Mouse (Mus musculus) embryonic facial prominence, embryonic 15.5 days (tissue): ENCODE results near the gene Usp29. TPM values are rescaled to one million over a fixed set of nuclear protein-coding genes. Genes with fewer than 3 reads are reported as not detected.

Experiments
- ATAC-seq: fragments of 200-750 bp; cut with Nextera tagmentation; 2 replicates; pipeline ENCODE4 v1.8.0; 2017; ENCODE audit warnings: low read depth, moderate TSS enrichment; ENCODE audit not compliant: insufficient number of reproducible peaks, low FRiP score, low TSS enrichment
- H3K27ac ChIP-seq: fragments of 300-500 bp; sonication (generic); replicated peaks from 2 replicates; pipeline ENCODE4 v1.5.1; 2015; ENCODE audit warnings: mild to moderate bottlenecking, inconsistent platforms
- H3K27me3 ChIP-seq: fragments of 300-500 bp; sonication (generic); 2 replicates; pipeline ENCODE4 v1.6.1; 2015; ENCODE audit warnings: inconsistent platforms
- H3K36me3 ChIP-seq: fragments of 300-500 bp; sonication (generic); 2 replicates; pipeline ENCODE4 v1.6.1; 2015; ENCODE audit warnings: mild to moderate bottlenecking, inconsistent platforms
- H3K4me1 ChIP-seq: fragments of 300-500 bp; sonication (generic); 2 replicates; pipeline ENCODE4 v1.6.1; 2015; ENCODE audit warnings: inconsistent platforms
- H3K4me2 ChIP-seq: fragments of 300-500 bp; sonication (generic); replicated peaks from 2 replicates; pipeline ENCODE4 v1.6.1; 2015; ENCODE audit warnings: mild to moderate bottlenecking, inconsistent platforms
- H3K4me3 ChIP-seq: fragments of 300-500 bp; sonication (generic); replicated peaks from 2 replicates; pipeline ENCODE4 v1.5.1; 2015; ENCODE audit warnings: mild to moderate bottlenecking, inconsistent platforms
- H3K9ac ChIP-seq: fragments of 300-500 bp; sonication (generic); 2 replicates; pipeline ENCODE4 v1.6.1; 2015; ENCODE audit warnings: inconsistent platforms
- H3K9me3 ChIP-seq: fragments of 300-500 bp; sonication (generic); replicated peaks from 2 replicates; pipeline ENCODE4 v1.6.1; 2016; ENCODE audit warnings: inconsistent platforms
- WGBS: fragments of 180-500 bp; shearing (Covaris S2); methylation state at CpG from one replicate; pipeline ENCODE4 v1.1.7; 2015; 5-methylcytosine and 5-hydroxymethylcytosine counted together
- polyA plus RNA-seq: library from polyadenylated mRNA; unstranded; fragments of >200 nt; fragmentation: Nextera tagmentation; extraction: Ambion mirVana; gene quantifications from 2 replicates; pipeline ENCODE4 v1.2.1, GENCODE M21; 2015

The Usp29 gene
- 9.3 and 9.9 TPM in 2 replicates for polyA plus RNA-seq

- H3K9me3 ChIP-seq: peaks cover 31% of the 10 kb centered on the region
Observed at GRCm38 (mm10) chr7:6730241-6730640, at the start of gene Usp29, which contains the start of gene Peg3. Gene Usp29 (plus strand): TSS chr7:6730578. Gene Peg3 (minus strand): TSS chr7:6730431.

GRCm38 (mm10) chr7:6685511-6685910, 44.9 kb upstream of the Usp29 start:
- H3K27ac ChIP-seq: no peak overlapping the region
- H3K4me1 ChIP-seq: no peaks in the 10 kb centered on the region
- H3K4me3 ChIP-seq: no peak overlapping the region
- 93% methylated on average over 6 of the region's 6 CpGs for WGBS
- H3K36me3 ChIP-seq: peaks cover 35% of the 10 kb centered on the region
- H3K4me2 ChIP-seq: no peak overlapping the region
- ATAC-seq: no peak
- no peaks in the 10 kb centered on the region for H3K27me3 ChIP-seq
- H3K9me3 ChIP-seq: no peaks in the 10 kb centered on the region
- no peak overlapping the region for H3K9ac ChIP-seq

More at GRCm38 (mm10) chr7:6730241-6730640, at the start of gene Usp29, which contains the start of gene Peg3:
- peak within 1 kb of the TSS; percentile 94 for H3K27ac ChIP-seq
- peak within 1 kb of the TSS; percentile 49 for H3K4me2 ChIP-seq
- H3K9ac ChIP-seq: peak within 1 kb of the TSS; percentile 47
- H3K4me3 ChIP-seq: peak within 1 kb of the TSS; percentile 55
- H3K27me3 ChIP-seq: no peaks in the 10 kb centered on the region
- H3K36me3 ChIP-seq: peaks cover 3% of the 10 kb centered on the region; the same call in 1 of the 2 replicates
- WGBS: 58% methylated on average over 24 of the region's 24 CpGs
- peak; percentile 75 for ATAC-seq
- no peaks in the 10 kb centered on the region for H3K4me1 ChIP-seq

GRCm38 (mm10) chr7:6696241-6697045, 33.9 kb upstream of the Usp29 start, which contains the start of gene Zim1:
Gene Zim1 (minus strand): TSS chr7:6696450.
- Histone ChIP-seq H3K27me3 (no peaks in the 10 kb centered on the region), H3K27ac (no peak within 1 kb of the TSS), H3K4me1 (no peaks in the 10 kb centered on the region), H3K36me3 (no peaks in the 10 kb centered on the region), H3K4me2 (peak within 1 kb of the TSS; percentile 68), H3K9me3 (no peaks in the 10 kb centered on the region), H3K4me3 (peak within 1 kb of the TSS; percentile 56), H3K9ac (peak within 1 kb of the TSS; percentile 40)
- ATAC-seq: peak; percentile 100
- WGBS: 9% methylated on average over 32 of the region's 32 CpGs

GRCm38 (mm10) chr7:6699230-6699629, 31.1 kb upstream of the Usp29 start:
- 70% methylated on average over 3 of the region's 3 CpGs for WGBS
- no peak for ATAC-seq
- no peaks in the 10 kb centered on the region for H3K9me3 ChIP-seq
- H3K9ac ChIP-seq: no peak overlapping the region
- no peak overlapping the region for H3K4me2 ChIP-seq
- no peaks in the 10 kb centered on the region for H3K36me3 ChIP-seq
- no peak overlapping the region for H3K4me3 ChIP-seq
- no peak overlapping the region for H3K27ac ChIP-seq
- no peaks in the 10 kb centered on the region for H3K27me3 ChIP-seq
- H3K4me1 ChIP-seq: no peaks in the 10 kb centered on the region

GRCm38 (mm10) chr7:6707416-6708015, 22.9 kb upstream of the Usp29 start:
- Histone ChIP-seq H3K36me3 (peaks cover 61% of the 10 kb centered on the region), H3K4me1 (no peaks in the 10 kb centered on the region), H3K27me3 (no peaks in the 10 kb centered on the region), H3K9me3 (no peaks in the 10 kb centered on the region), H3K9ac (no peak overlapping the region), H3K27ac (no peak overlapping the region), H3K4me2 (no peak overlapping the region), H3K4me3 (no peak overlapping the region)
- ATAC-seq: no peak
- WGBS: 95% methylated on average over 23 of the region's 23 CpGs

- Histone ChIP-seq H3K27ac (no peak overlapping the region), H3K36me3 (peaks cover 71% of the 10 kb centered on the region), H3K4me3 (no peak overlapping the region), H3K4me1 (no peaks in the 10 kb centered on the region), H3K4me2 (no peak overlapping the region), H3K9ac (no peak overlapping the region), H3K27me3 (no peaks in the 10 kb centered on the region), H3K9me3 (no peaks in the 10 kb centered on the region)
- no peak for ATAC-seq
- 88% methylated on average over 17 of the region's 17 CpGs for WGBS
Observed at GRCm38 (mm10) chr7:6708451-6709180, 21.8 kb upstream of the Usp29 start.

GRCm38 (mm10) chr7:6709396-6709795, 21.0 kb upstream of the Usp29 start:
- Histone ChIP-seq H3K4me2 (no peak overlapping the region), H3K27ac (no peak overlapping the region), H3K36me3 (peaks cover 75% of the 10 kb centered on the region), H3K9ac (no peak overlapping the region), H3K27me3 (no peaks in the 10 kb centered on the region), H3K4me1 (no peaks in the 10 kb centered on the region), H3K9me3 (no peaks in the 10 kb centered on the region), H3K4me3 (no peak overlapping the region)
- WGBS: 92% methylated on average over 15 of the region's 15 CpGs
- ATAC-seq: no peak

- Histone ChIP-seq H3K27ac (peak overlapping the region; percentile 94), H3K4me2 (peak overlapping the region; percentile 45), H3K27me3 (no peaks in the 10 kb centered on the region), H3K4me1 (no peaks in the 10 kb centered on the region), H3K36me3 (peaks cover 19% of the 10 kb centered on the region), H3K9me3 (peaks cover 31% of the 10 kb centered on the region), H3K4me3 (peak overlapping the region; percentile 55), H3K9ac (no peak overlapping the region)
- ATAC-seq: peak; percentile 53
- whole genome bisulfite sequencing: 60% methylated on average over 19 of the region's 19 CpGs
Observed at GRCm38 (mm10) chr7:6727351-6728121, 2.8 kb upstream of the Usp29 start.

GRCm38 (mm10) chr7:6728263-6728931, 2.0 kb upstream of the Usp29 start:
- Histone ChIP-seq H3K4me1 (no peaks in the 10 kb centered on the region), H3K36me3 (peaks cover 17% of the 10 kb centered on the region), H3K9ac (no peak overlapping the region), H3K4me3 (peak overlapping the region; percentile 55), H3K27me3 (no peaks in the 10 kb centered on the region), H3K4me2 (peak overlapping the region; percentile 45), H3K27ac (peak overlapping the region; percentile 94), H3K9me3 (peaks cover 31% of the 10 kb centered on the region)
- ATAC-seq: peak; percentile 87
- 57% methylated on average over 19 of the region's 19 CpGs for WGBS

- WGBS: 49% methylated on average over 37 of the region's 37 CpGs
- Histone ChIP-seq H3K4me2 (peak overlapping the region; percentile 49), H3K4me3 (peak overlapping the region; percentile 55), H3K36me3 (peaks cover 9% of the 10 kb centered on the region), H3K4me1 (no peaks in the 10 kb centered on the region), H3K27me3 (no peaks in the 10 kb centered on the region), H3K9ac (peak overlapping the region; percentile 47), H3K27ac (peak overlapping the region; percentile 94), H3K9me3 (peaks cover 31% of the 10 kb centered on the region)
- peak; percentile 71 for ATAC-seq
Observed at GRCm38 (mm10) chr7:6729061-6729817, 1.1 kb upstream of the Usp29 start.
